Mouse (Mus musculus): ENCODE measurements at regions not wholly inside any gene's neighbourhood (a gene's known extent, or its start where the extent isn't known, plus 50 kb on each side); places are given as distances from the start of the nearest gene placed in this dataset. TPM values are rescaled to one million over a fixed set of nuclear protein-coding genes. Genes with fewer than 3 reads are reported as not detected.

DNA sequence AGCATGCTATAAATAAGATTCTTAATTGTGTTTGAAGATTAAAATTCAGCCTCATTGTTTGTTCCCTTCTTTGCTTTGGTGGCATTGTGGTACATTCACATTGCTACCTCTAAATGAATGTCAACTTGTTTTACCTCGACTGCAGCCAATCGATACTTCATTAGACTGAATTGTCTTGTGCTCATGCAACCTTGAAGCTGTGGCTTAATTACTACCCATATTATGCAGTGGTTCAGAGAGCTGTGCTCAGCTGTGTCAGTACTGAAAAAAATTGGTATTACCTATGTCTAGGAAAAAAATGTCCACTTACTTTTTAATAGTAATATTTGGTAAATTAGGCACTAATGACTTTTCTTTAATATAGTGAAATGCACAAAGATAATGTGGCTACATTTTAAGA lies 1523.6 kb upstream of the Gm8797 start:
- no peak for ATAC-seq (ENCODE audit: low FRiP score)
- Histone ChIP-seq H3K9ac (no peak overlapping the region), H3K27me3 (no peaks in the 10 kb centered on the region), H3K36me3 (replicated peaks) (no peaks in the 10 kb centered on the region), H3K9me3 (no peaks in the 10 kb centered on the region), H3K4me1 (no peaks in the 10 kb centered on the region), H3K27ac (no peak overlapping the region), H3K4me3 (replicated peaks) (no peak overlapping the region), H3K4me2 (no peak overlapping the region)
- 44% methylated on average over 2 of the region's 2 CpGs for WGBS

DNA sequence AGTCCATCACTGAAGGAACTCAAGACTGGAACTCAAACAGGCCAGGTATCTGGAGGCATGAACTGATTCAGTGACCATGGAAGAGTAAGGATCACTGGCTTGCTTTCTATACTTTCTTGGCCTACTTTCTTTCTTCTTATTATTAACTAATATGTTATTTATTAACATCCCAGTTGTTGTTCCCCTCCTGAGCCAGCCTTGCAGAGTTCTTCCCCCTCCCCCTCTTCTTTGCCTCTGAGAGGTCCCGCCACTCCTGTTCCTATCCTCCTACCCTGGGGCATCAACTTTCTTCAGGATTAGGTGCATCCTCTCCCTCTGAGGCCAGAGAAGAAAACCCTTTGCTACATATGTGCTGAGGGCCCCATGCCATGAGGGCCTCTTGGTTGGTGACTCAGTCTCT lies 1479.2 kb upstream of the Gm8797 start:
- H3K4me3 ChIP-seq (replicated peaks): no peak overlapping the region
- no peak overlapping the region for H3K4me2 ChIP-seq
- no peak overlapping the region for H3K27ac ChIP-seq
- H3K4me1 ChIP-seq: no peaks in the 10 kb centered on the region
- no peaks in the 10 kb centered on the region for H3K9me3 ChIP-seq
- no peaks in the 10 kb centered on the region for H3K27me3 ChIP-seq
- ATAC-seq (ENCODE audit: low FRiP score): no peak
- 75% methylated on average over 1 of the region's 1 CpGs for WGBS
- no peaks in the 10 kb centered on the region for H3K36me3 ChIP-seq (replicated peaks)
- H3K9ac ChIP-seq: no peak overlapping the region

- H3K36me3 ChIP-seq (replicated peaks): no peaks in the 10 kb centered on the region
- H3K27me3 ChIP-seq: no peaks in the 10 kb centered on the region
- H3K9ac ChIP-seq: no peak overlapping the region
- no peaks in the 10 kb centered on the region for H3K4me1 ChIP-seq
- H3K27ac ChIP-seq: no peak overlapping the region
- no peak for ATAC-seq (ENCODE audit: low FRiP score)
- WGBS: 71% methylated on average over 1 of the region's 1 CpGs
- H3K4me2 ChIP-seq: no peak overlapping the region
- H3K4me3 ChIP-seq (replicated peaks): no peak overlapping the region
- H3K9me3 ChIP-seq: no peaks in the 10 kb centered on the region
These were observed 1476.0 kb upstream of the Gm8797 start for GRCm38 (mm10) chr3:4274607-4275006.

DNA sequence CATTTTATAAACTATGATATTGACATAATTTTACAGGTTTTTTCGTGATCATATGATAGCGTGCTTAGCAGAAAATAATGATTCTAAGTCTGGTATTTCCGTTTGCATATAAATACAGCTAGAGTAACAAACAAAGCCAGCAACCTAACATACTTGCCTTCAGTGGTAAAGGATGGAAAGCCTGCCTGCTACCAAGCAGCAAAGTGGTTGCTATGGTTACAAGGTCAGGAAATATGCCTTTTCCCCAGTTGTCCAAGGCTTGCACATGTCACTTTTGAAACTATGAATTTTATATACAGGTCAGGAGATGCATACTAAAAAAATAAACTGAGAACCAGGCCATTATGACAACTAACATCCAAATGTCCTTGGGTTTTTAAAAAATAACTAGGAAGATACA lies 1472.6 kb upstream of the Gm8797 start:
- Histone ChIP-seq H3K4me3 (replicated peaks) (no peak overlapping the region), H3K4me2 (no peak overlapping the region), H3K9ac (no peak overlapping the region), H3K27me3 (no peaks in the 10 kb centered on the region), H3K36me3 (replicated peaks) (no peaks in the 10 kb centered on the region), H3K27ac (no peak overlapping the region), H3K9me3 (no peaks in the 10 kb centered on the region), H3K4me1 (peaks cover 7% of the 10 kb centered on the region; the same call in 1 of the 2 replicates)
- peak; percentile 78 for ATAC-seq (ENCODE audit: low FRiP score)
- 29% methylated on average over 3 of the region's 3 CpGs for WGBS

- Histone ChIP-seq H3K4me1 (peaks cover 7% of the 10 kb centered on the region; the same call in 1 of the 2 replicates), H3K4me2 (peak overlapping the region; percentile 13; the same call in 1 of the 2 replicates), H3K27me3 (no peaks in the 10 kb centered on the region), H3K36me3 (replicated peaks) (no peaks in the 10 kb centered on the region), H3K4me3 (replicated peaks) (no peak overlapping the region), H3K9ac (no peak overlapping the region), H3K27ac (peak overlapping the region; percentile 46; the same call in 1 of the 2 replicates), H3K9me3 (no peaks in the 10 kb centered on the region)
- ATAC-seq (ENCODE audit: low FRiP score): peak; percentile 57
- WGBS: 8% methylated on average over 6 of the region's 6 CpGs
These were observed 1470.1 kb upstream of the Gm8797 start for GRCm38 (mm10) chr3:4280366-4281020.

- no peak overlapping the region for H3K9ac ChIP-seq
- WGBS: 2% methylated on average over 1 of the region's 1 CpGs
- peaks cover 7% of the 10 kb centered on the region; the same call in 1 of the 2 replicates for H3K4me1 ChIP-seq
- H3K27me3 ChIP-seq: no peaks in the 10 kb centered on the region
- H3K9me3 ChIP-seq: no peaks in the 10 kb centered on the region
- ATAC-seq (ENCODE audit: low FRiP score): no peak
- H3K4me3 ChIP-seq (replicated peaks): no peak overlapping the region
- no peak overlapping the region for H3K4me2 ChIP-seq
- no peaks in the 10 kb centered on the region for H3K36me3 ChIP-seq (replicated peaks)
- no peak overlapping the region for H3K27ac ChIP-seq
These were observed 1469.5 kb upstream of the Gm8797 start for GRCm38 (mm10) chr3:4281092-4281491.

DNA sequence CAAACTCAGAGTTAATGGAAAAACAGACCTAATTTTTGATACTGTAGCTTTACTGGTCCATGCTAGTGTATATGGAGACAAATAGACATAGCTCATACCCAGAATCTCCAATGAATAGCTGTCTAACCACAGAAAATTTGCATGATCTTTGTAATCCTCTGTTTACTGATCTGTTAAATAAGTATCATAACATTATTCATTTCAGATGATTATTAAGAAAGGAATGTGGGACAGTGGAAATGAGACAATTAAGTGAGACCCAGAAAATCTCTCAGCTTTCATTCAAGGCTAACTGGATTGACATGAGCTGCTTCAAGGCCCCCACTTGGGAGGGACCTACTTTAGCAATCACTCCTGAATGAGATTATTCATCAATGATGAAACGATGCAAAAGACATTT lies 1463.5 kb upstream of the Gm8797 start:
- no peak overlapping the region for H3K9ac ChIP-seq
- no peak overlapping the region for H3K4me2 ChIP-seq
- H3K4me3 ChIP-seq (replicated peaks): no peak overlapping the region
- no peaks in the 10 kb centered on the region for H3K4me1 ChIP-seq
- no peak for ATAC-seq (ENCODE audit: low FRiP score)
- H3K9me3 ChIP-seq: no peaks in the 10 kb centered on the region
- H3K27ac ChIP-seq: no peak overlapping the region
- H3K27me3 ChIP-seq: no peaks in the 10 kb centered on the region
- WGBS: 82% methylated on average over 1 of the region's 1 CpGs
- no peaks in the 10 kb centered on the region for H3K36me3 ChIP-seq (replicated peaks)

GRCm38 (mm10) chr3:4336441-4336840 lies 1414.2 kb upstream of the Gm8797 start:
- 86% methylated on average over 4 of the region's 4 CpGs for WGBS
- Histone ChIP-seq H3K9ac (no peak overlapping the region), H3K4me2 (no peak overlapping the region), H3K27me3 (no peaks in the 10 kb centered on the region), H3K9me3 (no peaks in the 10 kb centered on the region), H3K27ac (no peak overlapping the region), H3K36me3 (replicated peaks) (no peaks in the 10 kb centered on the region), H3K4me3 (replicated peaks) (no peak overlapping the region), H3K4me1 (no peaks in the 10 kb centered on the region)
- no peak for ATAC-seq (ENCODE audit: low FRiP score)

DNA sequence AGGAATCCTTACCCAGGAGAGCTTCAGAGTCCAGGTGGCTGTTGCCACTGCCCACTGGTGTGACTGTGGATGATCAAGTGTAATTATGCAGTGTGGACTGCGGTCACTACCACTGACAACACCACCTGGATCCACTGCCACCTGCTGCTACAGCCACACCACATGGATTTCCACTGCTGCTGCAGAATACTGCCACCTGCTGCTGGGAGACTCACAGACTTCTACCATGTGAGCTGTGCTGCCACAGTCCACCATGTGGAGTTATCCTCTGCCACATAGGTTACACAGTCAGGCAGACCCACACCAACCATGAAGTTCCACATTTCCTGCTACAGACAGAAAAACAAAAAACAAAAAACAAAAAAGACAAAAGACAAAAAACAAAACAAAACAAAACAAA lies 1411.5 kb upstream of the Gm8797 start:
- WGBS: 100% methylated on average over 1 of the region's 1 CpGs

More for the DNA sequence above, 1411.5 kb upstream of the Gm8797 start:
- no peak for ATAC-seq (ENCODE audit: low FRiP score)
- Histone ChIP-seq H3K4me1 (no peaks in the 10 kb centered on the region), H3K4me2 (no peak overlapping the region), H3K27me3 (no peaks in the 10 kb centered on the region), H3K4me3 (replicated peaks) (no peak overlapping the region), H3K36me3 (replicated peaks) (no peaks in the 10 kb centered on the region), H3K27ac (no peak overlapping the region), H3K9ac (no peak overlapping the region), H3K9me3 (no peaks in the 10 kb centered on the region)

Small RNA genes lying in the stretch of these regions (microRNA-seq; reads per million reads assigned to microRNA genes)
- not detected for gene Gm23976

Data from forebrain, embryonic 12.5 days (tissue).